Mouse (Mus musculus) E14TG2a.4 (cell line): ENCODE results near the gene Zfp853.

Experiments
- CTCF ChIP-seq: conservative IDR thresholded peaks from 2 replicates; pipeline ENCODE4 v1.5.1; 2014; ENCODE audit warnings: low read length
- POU5F1 ChIP-seq: IDR thresholded peaks from 2 replicates; pipeline ENCODE4 v1.6.1; 2014; ENCODE audit warnings: low read length, borderline replicate concordance

- TF ChIP-seq CTCF (peak; percentile 44), POU5F1 (no peak)
Measured at GRCm38 (mm10) chr5:143294862-143295261, 1.4 kb upstream of the Zfp853 start.
